Mouse (Mus musculus) forebrain, embryonic 13.5 days (tissue): ENCODE measurements around the gene Gm9495. TPM values are rescaled to one million over a fixed set of nuclear protein-coding genes. Genes with fewer than 3 reads are reported as not detected.
"Not testable (repeated sequence)": the region's sequence is repeated elsewhere in the genome, so short reads cannot be mapped to it uniquely, and the experiment has no call there.

ENCODE experiments used
- ATAC-seq: fragments of 200-750 bp; cut with Nextera tagmentation; 2 replicates; pipeline ENCODE4 v1.8.0; 2017
- H3K27ac ChIP-seq: fragments of 300-500 bp; sonication (generic); 2 replicates; pipeline ENCODE4 v1.5.1; 2015; ENCODE audit warnings: inconsistent platforms, mild to moderate bottlenecking, moderate library complexity
- H3K27me3 ChIP-seq: fragments of 300-500 bp; sonication (generic); 2 replicates; pipeline ENCODE4 v1.6.1; 2015; ENCODE audit warnings: mild to moderate bottlenecking, inconsistent platforms
- H3K36me3 ChIP-seq: fragments of 300-500 bp; sonication (generic); 2 replicates; pipeline ENCODE4 v1.6.1; 2015; ENCODE audit warnings: mild to moderate bottlenecking, inconsistent platforms; ENCODE audit not compliant: poor library complexity, severe bottlenecking
- H3K4me1 ChIP-seq: fragments of 300-500 bp; sonication (generic); 2 replicates; pipeline ENCODE4 v1.6.1; 2015; ENCODE audit warnings: inconsistent platforms
- H3K4me2 ChIP-seq: fragments of 300-500 bp; sonication (generic); 2 replicates; pipeline ENCODE4 v1.6.1; 2015; ENCODE audit warnings: inconsistent platforms, mild to moderate bottlenecking, moderate library complexity
- H3K4me3 ChIP-seq: fragments of 300-500 bp; sonication (generic); 2 replicates; pipeline ENCODE4 v1.5.1; 2015; ENCODE audit warnings: mild to moderate bottlenecking, inconsistent platforms
- H3K9ac ChIP-seq: fragments of 300-500 bp; sonication (generic); 2 replicates; pipeline ENCODE4 v1.6.1; 2015; ENCODE audit warnings: mild to moderate bottlenecking, inconsistent platforms
- H3K9me3 ChIP-seq: fragments of 300-500 bp; sonication (generic); replicated peaks from 2 replicates; pipeline ENCODE4 v1.6.1; 2016; ENCODE audit warnings: inconsistent platforms
- WGBS: fragments of 180-500 bp; shearing (Covaris S2); methylation state at CpG from one replicate; pipeline ENCODE4 v1.1.7; 2015; 5-methylcytosine and 5-hydroxymethylcytosine counted together
- polyA plus RNA-seq: library from polyadenylated mRNA; unstranded; fragments of >200 nt; fragmentation: Nextera tagmentation; extraction: Ambion mirVana; gene quantifications from 2 replicates; pipeline ENCODE4 v1.2.1, GENCODE M21; 2015

The Gm9495 gene
- not detected in 2 replicates for polyA plus RNA-seq

GRCm38 (mm10) chr8:69453465-69453864, at the start of gene Gm9495:
TSS of gene Gm9495 (minus strand) at chr8:69453565.
- WGBS: 82% methylated on average over 2 of the region's 3 CpGs
- not testable (repeated sequence) for ATAC-seq, H3K27ac ChIP-seq

DNA sequence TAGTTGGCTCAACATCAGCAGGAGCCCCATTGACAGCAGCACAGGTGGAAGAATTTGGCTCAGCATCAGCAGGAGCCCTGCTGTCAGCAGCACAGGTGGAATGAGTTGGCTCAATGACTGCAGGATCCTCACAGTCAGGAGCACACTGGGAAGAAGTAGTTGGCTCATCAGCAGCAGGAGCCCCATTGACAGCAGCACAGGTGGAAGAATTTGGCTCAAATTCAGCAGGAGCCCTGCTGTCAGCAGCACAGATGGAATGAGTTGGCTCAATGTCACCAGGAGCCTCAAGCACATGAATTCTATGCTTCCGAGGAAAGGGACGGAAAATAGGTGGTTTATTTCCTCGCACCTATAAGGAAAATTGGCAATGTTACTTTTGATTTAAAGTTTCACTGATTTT, 21.6 kb upstream of the Gm9495 start:
- not testable (repeated sequence) for H3K9ac ChIP-seq, H3K4me1 ChIP-seq, ATAC-seq, H3K27me3 ChIP-seq, H3K27ac ChIP-seq, H3K4me2 ChIP-seq, H3K4me3 ChIP-seq, H3K36me3 ChIP-seq, H3K9me3 ChIP-seq
- 79% methylated on average over 3 of the region's 3 CpGs for WGBS

More at GRCm38 (mm10) chr8:69453465-69453864, at the start of gene Gm9495:
- not testable (repeated sequence) for H3K4me3 ChIP-seq, H3K36me3 ChIP-seq, H3K9ac ChIP-seq, H3K4me2 ChIP-seq, H3K9me3 ChIP-seq, H3K4me1 ChIP-seq, H3K27me3 ChIP-seq

- H3K4me2 ChIP-seq, H3K9ac ChIP-seq, H3K27ac ChIP-seq, H3K4me3 ChIP-seq, H3K27me3 ChIP-seq, ATAC-seq, H3K36me3 ChIP-seq, H3K4me1 ChIP-seq, H3K9me3 ChIP-seq: not testable (repeated sequence)
- 77% methylated on average over 3 of the region's 3 CpGs for WGBS
Observed at GRCm38 (mm10) chr8:69420018-69420417, 33.3 kb downstream of the Gm9495 start.

DNA sequence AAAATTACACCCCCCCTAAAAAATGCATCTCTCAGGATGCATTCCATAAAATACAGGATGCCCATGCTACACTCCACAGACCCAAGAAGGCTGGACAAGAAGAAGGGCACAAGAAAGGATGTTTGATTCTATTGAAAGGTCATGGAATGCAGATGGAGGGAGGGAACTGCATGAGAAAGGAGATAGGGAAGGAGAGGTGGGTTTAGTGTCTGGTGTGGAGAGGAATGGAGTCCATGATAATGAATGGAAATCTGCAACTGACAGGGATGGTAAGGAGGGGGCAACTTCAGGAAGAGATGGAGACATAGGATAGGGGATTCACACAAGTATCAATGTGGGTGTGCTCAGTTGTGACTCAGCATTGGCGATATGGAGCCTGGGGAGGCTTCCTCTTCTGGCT, 39.0 kb downstream of the Gm9495 start:
- no peaks in the 10 kb centered on the region for H3K9me3 ChIP-seq
- no peak overlapping the region for H3K4me3 ChIP-seq
- ATAC-seq: no peak
- no peak overlapping the region for H3K4me2 ChIP-seq
- H3K36me3 ChIP-seq: no peaks in the 10 kb centered on the region
- H3K27me3 ChIP-seq: no peaks in the 10 kb centered on the region
- no peaks in the 10 kb centered on the region for H3K4me1 ChIP-seq
- WGBS: 90% methylated on average over 1 of the region's 1 CpGs
- no peak overlapping the region for H3K9ac ChIP-seq
- H3K27ac ChIP-seq: no peak overlapping the region

DNA sequence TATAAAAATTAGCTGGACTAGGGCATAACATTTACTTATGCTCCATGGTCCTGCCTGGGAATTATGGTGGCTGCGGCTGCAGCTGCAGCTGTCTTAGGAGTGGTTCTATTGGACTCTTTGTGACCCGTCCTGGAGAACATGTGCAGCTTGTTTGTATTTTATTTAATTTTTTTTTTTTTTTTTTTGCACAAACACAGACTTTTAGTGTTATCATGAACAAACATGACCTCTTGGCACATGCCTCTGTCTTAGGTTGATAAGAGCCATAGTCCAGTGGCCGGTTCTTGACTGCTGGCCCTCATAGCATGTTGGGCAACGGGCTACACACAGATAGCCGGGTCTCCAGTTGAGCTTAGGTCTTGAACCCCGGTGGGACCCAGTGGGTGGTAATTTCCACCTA, 48.6 kb downstream of the Gm9495 start:
- WGBS: 96% methylated on average over 6 of the region's 6 CpGs

DNA sequence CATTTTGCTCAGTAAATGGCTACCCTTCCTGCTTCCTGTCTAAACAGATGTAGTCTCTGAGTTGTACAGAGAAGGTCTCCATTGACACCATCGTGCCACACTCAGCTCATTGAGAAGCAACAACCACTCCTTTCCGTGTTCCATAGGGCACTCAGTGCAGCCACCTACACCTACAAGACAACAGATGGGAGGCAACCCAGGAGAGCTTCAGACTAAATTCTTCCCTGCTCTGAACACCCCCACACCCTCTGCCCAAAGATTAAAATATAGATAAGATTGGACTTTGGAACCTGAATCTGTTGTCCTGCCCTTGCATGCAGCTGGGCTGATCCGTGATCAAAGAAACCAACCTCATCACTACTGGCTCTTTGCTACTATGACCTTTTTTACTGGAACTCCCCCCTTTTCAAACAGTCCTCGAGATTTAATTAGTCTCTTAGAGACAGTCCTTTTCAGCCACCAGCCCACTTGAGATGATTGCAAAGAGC, 53.4 kb downstream of the Gm9495 start:
- peak overlapping the region; percentile 66 for H3K9ac ChIP-seq
- 65% methylated on average over 4 of the region's 4 CpGs for WGBS
- H3K4me1 ChIP-seq: peaks cover 13% of the 10 kb centered on the region; the same call in 1 of the 2 replicates
- H3K27ac ChIP-seq: no peak overlapping the region
- peak overlapping the region; percentile 72 for H3K4me2 ChIP-seq
- no peaks in the 10 kb centered on the region for H3K27me3 ChIP-seq
- no peaks in the 10 kb centered on the region for H3K9me3 ChIP-seq
- no peak for ATAC-seq
- peak overlapping the region; percentile 49 for H3K4me3 ChIP-seq
- H3K36me3 ChIP-seq: no peaks in the 10 kb centered on the region

More for the DNA sequence above, 48.6 kb downstream of the Gm9495 start:
- Histone ChIP-seq H3K4me1 (peaks cover 1% of the 10 kb centered on the region; the same call in 1 of the 2 replicates), H3K27me3 (no peaks in the 10 kb centered on the region), H3K36me3 (no peaks in the 10 kb centered on the region), H3K9me3 (no peaks in the 10 kb centered on the region), H3K4me3 (no peak overlapping the region), H3K4me2 (no peak overlapping the region), H3K27ac (no peak overlapping the region), H3K9ac (no peak overlapping the region)
- ATAC-seq: no peak

- H3K4me1 ChIP-seq: peaks cover 17% of the 10 kb centered on the region
- no peak overlapping the region for H3K27ac ChIP-seq
- H3K9ac ChIP-seq: peak overlapping the region; percentile 66
- H3K27me3 ChIP-seq: no peaks in the 10 kb centered on the region
- H3K4me2 ChIP-seq: peak overlapping the region; percentile 72
- ATAC-seq: peak; percentile 12; the same call in 1 of the 2 replicates
- H3K9me3 ChIP-seq: no peaks in the 10 kb centered on the region
- peak overlapping the region; percentile 49 for H3K4me3 ChIP-seq
- WGBS: 17% methylated on average over 43 of the region's 43 CpGs
- H3K36me3 ChIP-seq: no peaks in the 10 kb centered on the region
Observed at GRCm38 (mm10) chr8:69399181-69399955, 54.0 kb downstream of the Gm9495 start.

DNA sequence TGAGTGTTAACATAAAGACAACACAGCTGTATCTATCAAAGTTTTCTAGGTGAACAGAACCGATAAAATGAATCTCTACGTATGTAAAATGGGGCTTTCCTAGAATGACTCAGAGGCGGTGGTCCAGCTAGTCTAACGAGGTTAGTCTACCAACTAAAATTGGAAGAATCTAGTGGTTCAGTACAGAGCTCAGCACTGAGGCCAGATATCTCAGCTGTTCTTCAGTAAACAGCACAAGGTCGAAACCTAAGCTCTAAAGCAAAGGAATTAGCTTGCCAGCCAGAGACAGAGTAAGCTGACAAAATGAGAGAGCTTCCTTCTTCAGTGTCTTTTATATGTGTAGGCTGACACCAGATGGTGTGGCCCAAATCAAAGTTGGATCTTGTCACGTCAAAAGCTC, 57.2 kb downstream of the Gm9495 start:
- Histone ChIP-seq H3K4me3 (no peak overlapping the region), H3K4me1 (peaks cover 24% of the 10 kb centered on the region), H3K4me2 (no peak overlapping the region), H3K36me3 (peaks cover 16% of the 10 kb centered on the region), H3K27ac (no peak overlapping the region), H3K27me3 (no peaks in the 10 kb centered on the region), H3K9ac (no peak overlapping the region), H3K9me3 (peaks cover 17% of the 10 kb centered on the region)
- no peak for ATAC-seq
- 82% methylated on average over 6 of the region's 6 CpGs for WGBS

DNA sequence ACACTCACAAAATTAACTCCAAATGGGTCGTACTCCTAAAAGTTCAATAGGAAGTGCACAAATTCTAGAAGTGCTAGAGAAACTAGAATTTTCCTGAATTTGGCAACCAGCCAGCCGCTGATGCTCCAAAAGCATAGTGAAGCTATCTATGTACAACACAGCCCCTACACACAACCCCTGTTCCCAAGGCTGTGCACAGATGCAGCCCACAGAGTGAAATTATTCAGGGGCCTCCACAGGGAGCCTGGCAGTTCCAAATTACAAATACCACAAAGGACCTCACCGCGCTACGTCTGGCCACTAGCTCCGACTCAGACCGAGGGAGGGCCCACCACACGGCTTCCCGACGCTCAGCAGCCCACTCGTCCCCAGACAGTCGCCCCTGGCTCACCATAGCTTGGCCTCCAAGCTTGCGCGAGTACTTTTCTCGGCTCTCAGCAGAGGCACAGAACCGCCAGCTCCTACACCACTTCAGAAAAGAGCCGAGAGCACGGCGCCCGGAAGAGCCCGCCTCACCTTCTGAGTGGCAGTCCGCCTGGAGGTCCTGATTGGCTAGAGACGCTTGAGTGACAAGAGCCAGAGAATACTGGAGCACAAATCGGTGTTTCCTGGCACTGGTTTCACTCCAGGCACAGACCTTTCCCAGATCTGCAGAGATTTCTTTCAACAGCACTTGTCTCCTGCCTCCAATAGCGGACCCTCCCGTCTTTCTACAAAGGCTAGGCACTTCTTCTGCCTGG, 58.1 kb downstream of the Gm9495 start:
- Histone ChIP-seq H3K4me3 (peak overlapping the region; percentile 68), H3K36me3 (peaks cover 22% of the 10 kb centered on the region), H3K27ac (peak overlapping the region; percentile 97), H3K4me1 (peaks cover 24% of the 10 kb centered on the region), H3K9me3 (peaks cover 22% of the 10 kb centered on the region), H3K4me2 (peak overlapping the region; percentile 69), H3K27me3 (no peaks in the 10 kb centered on the region), H3K9ac (peak overlapping the region; percentile 90)
- peak; percentile 100 for ATAC-seq
- WGBS: under 1% methylated on average over 26 of the region's 26 CpGs

DNA sequence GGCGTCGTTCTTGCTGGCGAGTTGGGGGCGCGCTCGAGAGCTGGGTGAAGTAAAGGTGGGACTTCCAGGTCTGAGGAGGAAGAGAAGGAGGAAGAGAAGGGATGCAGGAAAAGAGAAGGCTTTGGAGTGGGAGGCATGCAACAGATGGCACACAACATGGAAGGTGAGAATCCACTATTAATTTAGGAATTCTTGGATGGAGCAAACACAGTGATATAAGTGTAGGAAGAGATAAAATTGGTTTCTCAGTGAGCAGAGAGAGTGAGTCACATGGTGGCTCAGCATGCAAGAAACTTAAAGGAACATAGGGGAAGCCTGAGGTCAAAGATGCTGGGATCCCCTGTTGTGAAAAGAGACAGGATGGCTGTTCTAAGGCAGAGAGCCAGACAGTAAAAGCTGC, 69.0 kb downstream of the Gm9495 start:
- Histone ChIP-seq H3K4me3 (no peak overlapping the region), H3K9ac (no peak overlapping the region), H3K4me2 (no peak overlapping the region), H3K9me3 (peaks cover 45% of the 10 kb centered on the region), H3K27me3 (no peaks in the 10 kb centered on the region), H3K4me1 (no peaks in the 10 kb centered on the region), H3K27ac (no peak overlapping the region), H3K36me3 (peaks cover 48% of the 10 kb centered on the region)
- no peak for ATAC-seq
- 97% methylated on average over 6 of the region's 6 CpGs for WGBS
